Mouse (Mus musculus) cerebellum, adult 8-10 months (tissue): ENCODE measurements around the gene Dhrs9.

Experiments used
- DNase-seq: peaks from one replicate; pipeline ENCODE4 v3.0.0; 2022

Gene Dhrs9

GRCm38 (mm10) chr2:69424829-69425228, 44.6 kb downstream of the Dhrs9 start:
- no peak for DNase-seq

- no peak for DNase-seq
These were observed 45.8 kb downstream of the Dhrs9 start for GRCm38 (mm10) chr2:69426081-69426480.

- DNase-seq, result no peak
These were observed 46.9 kb downstream of the Dhrs9 start for GRCm38 (mm10) chr2:69427141-69427540.

GRCm38 (mm10) chr2:69428116-69428515, 47.9 kb downstream of the Dhrs9 start:
- DNase-seq, result peak; percentile 68

GRCm38 (mm10) chr2:69441656-69442055, 61.4 kb downstream of the Dhrs9 start:
- DNase-seq, result no peak

- DNase-seq, result no peak
These were observed 65.7 kb downstream of the Dhrs9 start for GRCm38 (mm10) chr2:69445896-69446472.

- DNase-seq, result no peak
These were observed 68.3 kb downstream of the Dhrs9 start for GRCm38 (mm10) chr2:69448581-69448980.

GRCm38 (mm10) chr2:69451128-69451527, 70.9 kb downstream of the Dhrs9 start:
- no peak for DNase-seq
